Mouse (Mus musculus) layer of hippocampus, postnatal 25 days (tissue): Measurements from ENCODE around the gene Atl3. TPM values are rescaled to one million over a fixed set of nuclear protein-coding genes. Genes with fewer than 3 reads are reported as not detected.
"Not testable (repeated sequence)": the region's sequence is repeated elsewhere in the genome, so short reads cannot be mapped to it uniquely, and the experiment has no call there.

ENCODE experiments used
- DNase-seq, 2 experiments: peaks; one replicate each; pipeline ENCODE4 v3.0.0; 2022; ENCODE audit warnings: mixed read lengths in 2 of 2, low spot score in 1 of 2; ENCODE audit errors: extremely low spot score in 1 of 2
- total RNA-seq, 2 experiments: library from RNA; stranded (reverse); gene quantifications; 2 replicates each; pipeline ENCODE4 v1.2.3; 2021

Gene Atl3
- total RNA-seq, 2 experiments from 2014 or later = 20.4 to 22.1 TPM

GRCm38 (mm10) chr19:7496070-7496469 is 2.2 kb downstream of the Atl3 start:
- not testable (repeated sequence) for DNase-seq

DNA sequence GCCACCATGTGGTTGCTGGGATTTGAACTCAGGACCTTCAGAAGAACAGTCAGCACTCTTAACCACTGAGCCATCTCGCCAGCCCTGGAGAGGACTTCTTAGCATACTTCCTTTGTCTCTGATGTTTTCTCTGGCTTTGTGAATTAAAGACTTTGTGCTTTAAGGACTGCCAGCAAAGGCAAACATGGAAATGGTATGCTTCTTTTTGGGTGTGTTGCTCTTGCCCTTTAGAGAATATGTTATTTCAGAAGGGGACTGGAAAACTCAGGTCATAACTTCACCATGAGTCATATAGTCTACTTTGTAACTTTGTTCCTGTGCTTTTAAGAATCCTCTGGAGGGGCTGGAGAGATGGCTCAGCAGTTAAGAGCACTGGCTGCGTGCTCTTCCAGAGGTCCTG is 5.0 kb downstream of the Atl3 start:
- no peak for DNase-seq

GRCm38 (mm10) chr19:7500701-7501100 is 6.9 kb downstream of the Atl3 start:
- DNase-seq = no peak

GRCm38 (mm10) chr19:7502432-7502831 is 8.6 kb downstream of the Atl3 start:
- DNase-seq = no peak

DNA sequence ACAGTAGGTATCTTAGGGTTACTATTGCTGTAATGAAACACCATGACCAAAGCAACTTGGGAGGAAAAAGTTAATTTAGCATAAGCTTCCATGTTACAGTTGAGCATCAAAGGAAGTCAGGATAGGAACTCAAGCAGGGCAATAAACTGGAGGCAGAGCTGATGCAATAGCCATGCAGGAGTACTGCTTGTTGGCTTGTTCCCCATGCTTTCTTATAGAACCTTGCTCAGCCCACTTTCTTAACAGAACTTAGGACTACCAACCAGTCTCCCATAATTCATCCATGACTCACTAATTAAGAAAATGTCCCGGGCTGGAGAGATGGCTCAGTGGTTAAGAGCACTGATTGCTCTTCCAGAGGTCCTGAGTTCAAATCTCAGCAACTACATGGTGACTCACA is 12.5 kb downstream of the Atl3 start:
- no peak for DNase-seq

GRCm38 (mm10) chr19:7508026-7508425 is 14.2 kb downstream of the Atl3 start:
- peak in 1 of 2 experiments; percentile 21 for DNase-seq

DNA sequence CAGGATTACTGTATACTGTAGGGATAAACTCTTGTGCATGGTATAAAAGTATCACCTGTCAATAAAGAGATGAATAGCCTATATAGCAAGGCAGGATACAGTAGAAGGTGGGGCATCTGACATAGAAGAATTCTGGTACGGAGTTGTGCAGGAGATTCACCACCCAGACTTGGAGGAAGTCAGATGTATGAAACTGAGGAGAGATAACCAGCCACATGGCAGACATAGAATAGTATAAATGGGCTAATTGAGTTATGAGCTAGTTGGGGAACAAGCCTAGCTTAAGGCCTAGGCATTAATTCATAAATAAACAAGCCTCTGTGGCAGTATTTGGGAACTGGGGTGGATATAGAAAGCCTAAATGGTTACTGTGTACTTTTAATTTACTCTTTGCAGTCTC is 22.6 kb downstream of the Atl3 start:
- no peak for DNase-seq

DNA sequence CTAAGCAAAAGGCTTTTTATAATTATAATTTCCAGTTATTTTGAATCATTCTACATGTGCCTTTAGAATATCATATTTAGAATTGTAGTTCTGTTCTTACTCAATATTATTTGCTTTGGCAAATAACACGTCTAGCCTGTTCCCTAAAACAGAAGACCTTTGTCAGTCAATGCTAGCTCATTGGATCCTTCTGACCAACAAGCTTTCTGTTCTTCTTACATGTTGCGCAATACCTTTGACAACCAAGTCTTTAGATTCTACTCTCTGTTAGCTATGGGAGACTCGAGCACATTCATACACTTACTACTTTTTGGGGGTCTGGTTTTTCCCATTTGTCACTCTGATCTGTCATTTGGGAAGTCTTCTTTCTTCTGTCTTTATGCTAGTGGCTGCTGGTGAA is 27.8 kb downstream of the Atl3 start:
- no peak for DNase-seq

- no peak for DNase-seq
Measured at GRCm38 (mm10) chr19:7522856-7523255, 29.0 kb downstream of the Atl3 start.

DNA sequence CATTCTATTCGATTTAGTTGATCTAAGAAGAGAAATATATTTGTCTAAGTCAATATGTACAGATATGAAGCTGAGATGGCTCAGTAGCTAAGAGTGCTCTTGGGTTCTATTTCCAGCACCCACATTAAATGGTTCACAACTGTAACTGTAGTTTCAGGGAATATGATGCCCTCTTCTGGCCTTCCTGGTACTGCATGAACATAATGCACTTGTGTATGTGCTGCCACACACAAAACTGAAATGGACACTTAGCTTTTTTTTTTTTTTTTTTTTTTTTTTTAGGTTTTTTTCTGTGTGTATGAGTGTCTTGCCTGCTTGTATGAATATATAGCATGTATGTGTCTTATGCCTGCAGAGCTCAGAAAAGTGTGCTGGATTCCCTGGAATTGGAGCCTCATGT is 29.5 kb downstream of the Atl3 start:
- no peak for DNase-seq

- DNase-seq = no peak
Measured at GRCm38 (mm10) chr19:7523781-7524180, 29.9 kb downstream of the Atl3 start.

DNA sequence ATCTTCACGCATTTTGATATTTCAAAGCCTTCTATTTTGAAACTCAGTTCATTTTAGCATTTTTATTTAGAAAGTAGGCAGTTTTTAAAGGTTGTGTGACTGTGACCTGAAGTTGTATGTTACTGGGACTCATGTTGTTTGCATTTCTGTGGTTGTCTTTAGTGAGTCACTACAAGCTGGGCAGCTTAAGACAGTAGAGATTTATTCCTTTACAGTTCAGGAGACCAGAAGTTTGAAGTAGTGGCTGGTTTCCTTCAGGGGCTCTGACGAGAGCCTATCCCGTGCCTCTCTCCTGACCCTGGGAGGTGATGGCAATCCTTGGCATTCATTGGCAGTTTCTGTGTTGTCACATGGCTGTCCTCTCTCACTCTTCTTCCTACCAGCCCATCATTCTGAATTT is 31.0 kb downstream of the Atl3 start:
- DNase-seq = no peak

DNA sequence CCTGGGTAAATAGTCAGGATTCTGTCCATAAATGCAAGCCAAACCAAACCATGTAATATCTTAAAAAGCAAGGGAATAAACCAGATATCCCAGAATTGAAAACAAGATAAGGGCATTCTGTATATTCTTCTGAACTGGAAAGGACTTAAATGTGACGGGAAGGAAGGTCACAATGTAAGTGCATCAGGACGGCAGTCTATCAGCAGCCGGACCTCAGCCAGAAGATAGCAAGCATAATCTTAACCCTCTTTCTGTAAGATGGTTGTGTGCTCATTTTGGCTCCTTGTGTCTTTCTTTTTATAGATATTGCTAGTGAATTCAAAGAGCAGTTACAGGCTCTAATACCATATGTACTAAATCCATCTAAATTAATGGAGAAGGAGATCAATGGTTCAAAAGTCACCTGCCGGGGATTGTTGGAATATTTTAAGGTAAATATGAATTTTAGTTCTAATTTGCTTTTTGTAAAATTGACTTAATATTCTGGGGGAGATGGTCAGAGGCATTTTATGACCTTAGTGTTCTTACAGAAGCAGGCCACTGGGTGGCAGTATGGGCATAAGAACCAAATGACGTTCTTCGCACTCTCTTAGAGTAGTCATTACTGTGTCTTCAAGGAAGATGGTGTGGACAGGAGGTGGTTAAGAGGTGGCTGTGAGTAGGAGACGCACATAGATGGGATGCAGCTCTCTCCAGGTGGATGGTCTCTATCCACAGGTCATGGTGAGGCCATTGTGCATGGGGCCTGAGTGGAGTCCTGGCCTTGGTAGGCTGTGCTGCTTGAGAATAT is 35.0 kb downstream of the Atl3 start:
- peak; percentile 69 to 81 for DNase-seq

GRCm38 (mm10) chr19:7531906-7532305 is 38.1 kb downstream of the Atl3 start:
- DNase-seq = no peak

DNA sequence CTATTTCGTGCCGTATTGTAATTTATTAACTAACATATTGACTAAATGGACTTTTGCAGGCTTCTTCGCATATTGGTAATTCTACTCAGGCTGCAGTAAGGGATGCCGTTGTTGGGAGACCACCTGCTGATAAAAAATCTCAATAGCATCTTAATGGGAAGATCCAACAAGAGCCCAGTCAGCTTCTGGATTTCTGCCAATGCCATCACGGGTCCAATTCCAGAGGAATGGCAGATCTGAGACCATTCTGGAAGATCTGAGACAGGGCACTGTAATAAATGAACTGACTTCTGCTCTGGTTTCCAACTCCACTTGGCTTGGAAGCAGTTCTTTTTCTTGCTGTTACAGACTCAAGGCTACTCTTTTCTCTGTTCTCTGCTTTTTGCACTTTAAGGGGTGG is 40.1 kb downstream of the Atl3 start:
- DNase-seq = no peak

GRCm38 (mm10) chr19:7548924-7549323 is 55.1 kb downstream of the Atl3 start:
- DNase-seq = no peak

DNA sequence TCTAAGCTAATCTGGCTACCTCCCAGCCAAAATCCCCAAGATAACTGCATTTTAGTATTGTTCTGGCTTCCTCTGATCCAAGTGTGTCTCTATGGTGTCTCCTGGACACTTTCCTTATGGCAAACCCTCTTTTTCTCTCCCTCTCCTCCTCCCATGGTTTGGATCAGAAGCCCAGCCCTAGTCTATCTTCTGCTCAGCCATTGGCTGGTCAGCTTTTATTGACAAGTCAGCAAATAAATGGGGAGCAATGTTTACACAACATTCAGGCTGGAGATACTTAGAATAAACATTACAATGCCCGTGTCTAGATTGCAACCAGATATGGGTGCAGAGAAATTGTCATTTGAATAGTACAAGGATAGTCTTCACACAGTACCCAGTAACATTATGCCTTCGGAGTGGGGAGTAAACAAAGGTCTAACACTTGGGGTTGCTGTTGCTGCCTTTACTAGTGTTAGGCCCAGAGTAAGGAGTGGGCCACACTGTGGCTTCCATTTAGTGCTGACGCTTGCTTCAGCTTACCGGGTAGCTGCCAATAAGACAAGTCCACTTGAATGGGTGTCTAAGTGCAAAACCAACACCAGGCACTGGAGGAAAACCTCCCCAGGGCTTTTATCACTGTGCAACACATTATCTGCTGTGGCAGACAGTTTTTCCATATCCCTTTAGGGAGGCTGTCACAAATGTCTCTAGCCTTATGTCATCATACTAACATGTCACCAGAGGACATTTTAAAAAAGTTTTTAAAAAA is 57.9 kb downstream of the Atl3 start:
- no peak for DNase-seq

DNA sequence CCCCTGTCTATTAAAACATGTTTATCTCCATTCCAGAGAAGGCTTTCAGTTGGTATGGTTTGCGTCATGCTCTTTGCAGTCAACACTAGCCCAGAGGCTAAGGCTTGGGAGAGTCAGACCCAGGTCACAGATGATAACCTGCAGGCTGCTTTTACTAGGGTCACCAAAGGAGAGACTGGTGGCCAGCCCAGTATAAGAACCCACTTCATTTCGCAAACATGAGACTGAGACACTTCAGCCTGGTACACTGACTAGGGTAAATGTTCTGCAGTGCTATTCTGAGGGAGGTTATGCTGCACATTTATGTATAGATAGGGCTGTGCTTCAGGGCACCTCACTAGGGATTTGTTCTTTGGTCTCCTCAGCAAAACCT is 58.4 kb downstream of the Atl3 start:
- DNase-seq = no peak

DNA sequence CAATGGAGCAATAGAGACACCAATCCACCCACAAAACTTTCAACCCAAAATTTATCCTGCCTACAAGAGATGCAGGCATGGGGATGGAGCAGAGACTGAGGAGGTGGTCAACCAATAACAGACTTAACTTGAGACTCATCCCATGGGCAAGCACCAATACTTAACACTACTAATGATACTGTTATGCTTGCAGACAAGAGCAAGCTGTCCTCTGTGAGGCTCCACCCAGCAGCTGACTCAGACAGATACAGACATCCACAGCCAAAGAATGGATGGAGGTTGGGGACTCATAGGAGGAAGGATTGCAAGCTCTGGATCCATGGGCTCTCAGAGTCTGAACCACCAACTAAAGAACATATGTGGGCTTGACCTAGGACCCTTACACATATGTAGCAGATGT is 59.6 kb downstream of the Atl3 start:
- DNase-seq = no peak

DNA sequence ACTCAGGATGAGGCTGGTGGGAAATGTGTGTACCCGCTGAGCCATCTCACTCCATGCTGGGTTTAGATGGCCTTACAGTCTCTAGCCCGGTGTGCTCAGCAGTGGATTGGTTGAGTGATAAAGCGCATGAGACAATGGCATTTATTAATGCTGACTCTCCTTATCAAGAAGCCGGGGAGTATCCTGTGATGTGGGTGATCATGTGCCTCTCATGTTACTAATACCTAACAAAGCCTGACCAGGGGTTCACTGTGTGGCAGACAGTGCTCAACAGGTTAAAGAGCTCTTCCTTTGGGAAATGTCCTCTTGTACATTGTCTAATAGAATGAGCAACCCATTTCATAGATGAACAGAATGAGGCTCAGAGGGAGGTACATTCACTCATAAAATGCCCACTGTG is 61.0 kb downstream of the Atl3 start:
- no peak for DNase-seq

DNA sequence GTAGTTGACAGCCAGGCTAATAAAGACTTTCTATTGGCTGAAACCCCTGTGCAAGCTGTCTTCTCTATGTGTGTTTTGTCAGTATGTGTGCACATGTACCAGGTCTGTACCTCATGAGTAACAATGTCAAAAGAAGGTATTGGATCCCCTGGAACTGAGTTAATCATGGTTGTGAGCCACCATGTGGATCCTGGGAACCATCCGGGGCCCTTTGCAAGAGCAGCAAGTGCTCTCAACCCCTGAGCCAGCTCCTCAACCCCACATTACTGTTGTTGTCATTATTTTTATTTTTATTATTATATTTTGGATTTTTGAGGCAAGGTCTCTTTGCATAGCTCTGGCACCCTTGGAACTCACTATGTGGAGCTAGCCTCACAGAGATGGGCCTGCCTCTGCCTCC is 62.8 kb downstream of the Atl3 start:
- no peak for DNase-seq

DNA sequence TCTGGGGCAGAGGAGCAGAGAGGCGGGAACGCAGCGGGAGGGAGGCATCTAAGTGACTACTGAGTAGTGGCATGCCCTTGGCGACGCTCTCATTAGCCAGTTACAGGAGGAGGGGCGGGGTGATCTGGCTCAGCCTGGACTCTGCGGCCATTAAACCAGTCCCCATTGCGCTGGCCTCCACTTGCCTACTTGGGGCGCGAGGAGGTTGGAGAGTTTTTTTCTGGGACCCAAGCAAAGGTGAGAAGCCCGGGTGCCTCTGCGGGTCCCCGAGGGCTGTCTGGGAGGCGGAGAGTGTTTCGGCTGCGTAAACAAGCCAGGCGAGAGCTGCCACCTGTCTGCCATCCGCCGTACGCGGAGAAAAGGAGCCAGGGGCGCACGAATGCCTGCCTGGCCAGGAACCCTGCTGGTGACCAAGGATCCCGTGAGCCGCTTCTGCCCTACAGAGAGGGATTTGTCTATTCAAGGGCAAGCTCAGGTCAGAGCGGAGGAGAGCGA is 63.5 kb downstream of the Atl3 start, which contains the start of gene Pla2g16:
Gene Pla2g16 (plus strand): TSS at position 132 of the 495 bp plus-strand sequence.
- DNase-seq = peak in 1 of 2 experiments; percentile 29
